Mouse (Mus musculus): ENCODE measurements around the gene Smc3.
A peak's percentile ranks its signal among the peaks of the same experiment; 100 is the strongest.
"Not testable (repeated sequence)": the region's sequence is repeated elsewhere in the genome, so short reads cannot be mapped to it uniquely, and the experiment has no call there.

The Smc3 gene

DNA sequence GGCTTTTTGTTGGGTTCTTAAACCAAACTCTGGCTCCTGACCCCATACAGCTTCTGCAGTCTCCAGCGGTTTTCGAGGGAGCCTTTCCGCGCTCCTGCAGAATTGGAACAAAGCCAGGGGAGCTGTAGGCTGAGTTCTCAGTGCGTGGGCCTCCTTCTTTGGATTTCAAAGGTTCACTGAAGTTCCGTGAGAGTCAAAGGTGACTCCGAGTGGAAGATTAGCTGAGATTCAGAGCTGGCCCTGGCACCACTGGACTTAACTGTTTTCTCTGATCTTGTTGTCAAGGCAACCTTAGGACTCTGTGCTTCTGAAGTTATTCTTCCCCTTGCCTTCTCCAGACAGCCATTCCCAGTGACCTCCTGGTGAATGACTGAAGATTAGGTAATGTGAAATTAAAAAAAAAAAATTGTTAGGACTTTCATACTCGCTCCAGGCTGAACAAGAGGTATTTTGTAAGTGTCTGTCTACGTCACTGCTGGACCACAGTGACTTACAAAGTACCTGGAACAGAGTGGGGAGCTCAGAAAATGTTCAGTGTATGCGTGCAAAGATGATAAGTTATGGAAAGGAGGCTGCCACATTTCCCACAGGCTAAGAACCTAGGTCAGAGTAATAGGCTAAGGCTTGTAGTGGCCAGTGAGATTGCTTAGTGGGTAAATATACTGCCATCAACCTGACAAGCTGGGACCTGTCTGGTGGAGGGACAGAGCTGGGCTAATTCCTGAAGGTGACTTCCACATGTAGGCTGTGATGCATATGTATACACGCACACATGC lies 23.0 kb upstream of the Smc3 start:
- peak; percentile 5 for DNase-seq

DNA sequence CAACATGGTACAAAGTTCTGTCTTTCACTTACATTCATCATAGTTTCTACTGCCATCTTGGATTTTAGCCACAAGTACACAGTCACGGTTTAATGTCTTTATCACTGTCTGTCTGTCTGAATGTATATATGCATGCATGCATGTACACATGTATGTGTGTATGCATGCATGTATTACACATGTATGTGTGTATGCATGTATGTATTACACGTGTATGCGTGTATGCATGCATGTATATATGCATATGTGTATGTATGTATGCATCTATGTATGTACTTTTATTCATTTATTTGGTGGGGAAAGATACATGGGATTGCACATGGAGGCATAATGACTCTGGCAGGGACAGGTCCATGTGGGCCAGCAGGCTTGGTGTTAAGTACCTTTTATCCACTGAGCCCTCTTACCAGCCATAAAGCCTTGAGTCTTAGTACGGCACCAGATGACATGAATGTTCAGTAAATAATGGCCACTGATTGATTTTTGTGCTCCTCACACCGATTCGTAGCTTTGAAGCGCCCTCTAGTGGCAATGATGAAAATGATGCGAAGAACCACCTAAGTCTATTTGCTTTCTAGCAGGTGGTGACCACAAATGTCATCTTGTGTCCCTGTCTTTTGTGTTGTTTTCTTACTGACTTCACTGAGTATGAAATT lies 21.5 kb upstream of the Smc3 start:
- DNase-seq = peak; percentile 73

DNA sequence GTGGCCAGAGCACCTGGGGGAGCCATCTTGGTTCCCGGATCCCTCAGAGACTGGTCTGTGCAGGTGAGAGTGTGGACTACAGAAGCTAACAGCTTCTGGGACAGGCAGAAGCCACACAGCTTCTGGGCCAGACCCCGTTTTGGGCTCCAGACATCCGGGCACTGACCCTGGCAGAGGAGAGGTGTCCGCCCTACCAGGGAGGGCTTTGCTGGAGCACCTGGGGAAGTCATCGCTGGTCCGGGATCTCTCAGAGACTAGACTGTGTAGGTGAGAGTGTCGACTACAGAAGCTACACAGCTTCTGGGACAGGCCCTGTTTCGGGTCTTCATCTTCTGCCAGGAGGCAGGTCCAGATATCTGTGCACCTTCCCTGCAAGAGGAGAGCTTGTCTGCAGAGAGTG lies 19.9 kb upstream of the Smc3 start:
- not testable (repeated sequence) for DNase-seq

DNA sequence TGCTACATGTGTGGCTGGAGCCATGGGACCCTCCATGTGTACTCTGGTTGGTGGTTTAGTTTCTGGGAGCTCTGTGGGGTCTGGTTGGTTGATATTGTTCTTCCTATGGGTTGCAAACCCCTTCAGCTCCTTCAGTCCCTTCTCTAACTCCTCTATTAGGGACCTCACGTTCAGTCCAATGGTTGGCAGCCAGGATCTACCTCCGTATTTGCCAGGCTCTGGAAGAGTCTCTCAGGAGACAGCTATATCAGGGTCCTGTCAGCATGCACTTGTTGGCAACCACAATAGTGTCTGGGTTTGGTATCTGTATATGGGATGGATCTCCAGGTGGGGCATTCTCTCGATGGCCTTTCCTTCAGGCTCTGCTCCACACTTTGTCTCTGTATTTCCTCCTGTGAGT lies 12.5 kb upstream of the Smc3 start:
- DNase-seq = not testable (repeated sequence)

DNA sequence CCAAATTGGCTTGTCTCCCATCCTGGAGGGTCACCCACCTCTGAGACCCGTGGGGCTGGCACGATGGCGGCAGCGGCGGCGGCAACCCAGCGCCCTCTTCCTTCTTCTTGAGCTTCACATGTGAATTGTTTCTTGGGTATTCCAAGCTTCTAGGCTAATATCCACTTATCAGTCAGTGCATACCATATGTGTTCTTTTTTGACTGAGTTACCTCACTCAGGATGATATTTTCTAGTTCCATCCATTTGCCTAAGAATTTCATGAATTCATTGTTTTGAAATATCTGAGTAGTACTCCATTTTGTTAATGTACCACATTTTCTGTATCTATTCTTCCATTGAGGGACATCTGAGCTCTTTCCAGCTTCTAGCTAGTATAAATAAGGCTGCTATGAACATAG lies 11.2 kb upstream of the Smc3 start, which contains the start of gene Nutf2-ps1:
Gene Nutf2-ps1 (minus strand): TSS at position 101 of the 400 bp plus-strand sequence.
- not testable (repeated sequence) for DNase-seq

DNA sequence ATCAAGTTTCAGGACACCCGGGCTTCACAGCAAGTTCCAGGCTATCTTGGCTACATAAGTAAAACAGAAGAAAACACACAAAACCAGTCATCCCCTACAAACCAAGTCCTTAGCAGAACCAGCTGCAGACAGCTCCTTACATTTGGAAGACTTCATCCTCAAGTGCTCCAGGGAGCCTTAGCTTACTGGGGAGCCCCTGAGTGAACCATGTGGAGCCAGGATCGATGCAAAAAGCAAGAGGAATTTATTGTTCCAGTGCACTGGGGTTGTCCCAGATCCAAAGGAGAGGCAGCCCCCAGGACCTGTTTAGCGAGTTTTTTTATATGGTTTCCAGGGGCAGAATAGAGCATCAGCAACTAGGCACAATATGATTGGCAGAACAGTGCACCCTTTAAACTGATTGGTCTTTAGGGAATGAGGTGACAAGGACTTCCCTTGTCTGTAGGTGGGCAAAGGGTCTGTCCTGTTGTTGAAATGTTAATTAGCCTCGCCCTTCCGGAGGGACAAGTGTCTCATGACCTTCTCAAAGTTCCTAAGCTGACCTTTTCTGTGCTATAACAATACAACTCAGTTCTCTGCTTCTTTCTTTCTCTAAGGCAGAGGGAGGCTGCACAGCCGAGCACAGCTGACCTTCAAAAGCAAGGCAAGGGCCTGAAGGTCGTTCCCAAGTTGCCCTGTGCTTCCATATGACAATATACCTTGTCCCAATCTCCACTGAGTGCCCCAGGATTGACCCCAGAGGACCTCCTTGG lies 3.3 kb upstream of the Smc3 start:
- no peak for DNase-seq

DNA sequence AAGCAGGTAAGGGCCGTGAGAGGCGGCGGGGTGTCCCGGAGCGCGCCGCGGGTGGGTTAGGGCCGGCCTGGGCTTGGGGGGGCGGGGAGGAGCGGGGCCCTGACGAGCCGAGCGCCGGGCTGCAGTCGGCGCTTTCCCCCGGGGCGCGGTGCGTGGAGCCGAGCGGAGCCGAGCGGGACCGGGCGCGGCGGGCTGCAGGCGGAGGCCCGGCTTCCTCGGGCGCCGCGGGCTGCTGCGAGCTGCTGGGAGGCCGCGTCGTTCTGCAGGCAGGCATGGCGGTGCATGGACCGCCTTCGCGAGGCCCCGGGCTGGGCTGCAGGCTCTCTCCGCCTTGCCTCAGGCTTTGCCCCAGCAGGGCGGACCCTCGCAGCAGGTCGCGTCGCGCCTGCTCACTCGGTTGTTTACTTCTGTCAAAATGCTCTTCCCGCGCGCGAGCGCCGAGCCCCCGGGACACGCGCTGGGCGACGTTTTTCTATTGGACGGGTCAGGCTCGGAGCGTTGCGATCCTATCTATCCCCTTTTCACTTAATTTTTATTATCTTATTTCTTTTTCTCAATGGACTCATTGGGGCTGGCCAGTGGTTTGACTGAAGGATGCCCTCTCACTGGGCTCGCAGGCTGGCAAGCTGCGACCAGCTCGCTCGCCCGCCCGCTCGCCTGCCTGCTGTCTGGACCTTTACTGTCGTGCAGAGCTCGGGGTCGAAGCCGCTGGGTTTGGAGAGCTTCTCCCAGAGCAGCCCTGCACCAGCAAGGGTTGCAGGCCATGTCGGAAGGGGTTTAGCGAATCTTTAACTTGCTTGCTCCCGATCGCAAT lies 558 bp downstream of the Smc3 start:
- peak; percentile 75 for DNase-seq

DNA sequence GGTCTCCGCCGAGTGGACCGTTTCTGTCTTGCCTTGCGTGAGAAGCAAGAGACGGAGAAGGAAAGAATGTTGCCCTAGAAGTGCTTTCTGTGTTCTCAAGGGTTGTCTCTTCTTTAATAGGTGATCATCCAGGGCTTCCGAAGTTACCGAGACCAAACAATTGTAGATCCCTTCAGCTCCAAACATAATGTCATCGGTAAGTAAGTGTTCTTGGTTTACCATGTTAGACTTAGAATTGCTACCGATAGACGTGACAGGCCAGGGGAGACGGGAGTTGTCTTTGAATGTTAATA lies 1.1 kb downstream of the Smc3 start:
- DNase-seq = no peak

DNA sequence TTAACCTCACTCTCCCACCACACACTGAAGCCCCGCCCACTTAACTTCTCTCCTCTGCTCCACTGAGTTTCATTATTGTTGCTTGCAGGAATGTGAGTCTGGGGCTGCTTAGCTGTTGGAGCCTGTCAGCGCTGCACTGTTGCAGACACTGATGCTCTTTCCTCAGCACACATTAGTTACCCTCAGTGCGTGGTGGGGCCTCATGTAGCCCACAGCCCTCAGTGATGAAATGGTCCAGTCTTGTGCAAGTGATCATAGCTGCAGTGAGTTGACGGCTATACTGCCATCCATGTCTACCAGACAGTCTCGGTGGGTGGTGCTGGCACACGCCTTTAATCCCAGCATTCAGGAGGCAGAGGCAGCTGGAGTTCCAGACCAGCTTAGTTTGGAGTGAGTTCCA lies 8.7 kb downstream of the Smc3 start:
- DNase-seq = no peak

DNA sequence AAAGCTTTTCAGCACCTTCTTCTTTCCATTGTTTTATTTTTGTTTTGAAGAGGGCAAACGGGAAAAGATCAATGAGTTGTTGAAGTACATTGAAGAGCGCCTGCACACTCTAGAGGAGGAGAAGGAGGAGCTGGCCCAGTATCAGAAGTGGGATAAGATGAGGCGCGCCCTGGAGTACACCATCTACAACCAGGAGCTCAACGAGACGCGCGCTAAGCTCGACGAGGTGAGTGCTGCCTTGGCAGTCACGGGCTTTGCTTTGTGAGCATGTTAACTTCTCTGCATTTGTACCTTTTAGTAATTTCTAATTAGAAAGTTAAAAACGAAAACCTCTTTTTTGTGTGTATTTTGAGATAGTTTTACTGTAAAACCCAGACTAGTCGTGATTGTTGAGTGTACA lies 21.5 kb downstream of the Smc3 start:
- DNase-seq = no peak

DNA sequence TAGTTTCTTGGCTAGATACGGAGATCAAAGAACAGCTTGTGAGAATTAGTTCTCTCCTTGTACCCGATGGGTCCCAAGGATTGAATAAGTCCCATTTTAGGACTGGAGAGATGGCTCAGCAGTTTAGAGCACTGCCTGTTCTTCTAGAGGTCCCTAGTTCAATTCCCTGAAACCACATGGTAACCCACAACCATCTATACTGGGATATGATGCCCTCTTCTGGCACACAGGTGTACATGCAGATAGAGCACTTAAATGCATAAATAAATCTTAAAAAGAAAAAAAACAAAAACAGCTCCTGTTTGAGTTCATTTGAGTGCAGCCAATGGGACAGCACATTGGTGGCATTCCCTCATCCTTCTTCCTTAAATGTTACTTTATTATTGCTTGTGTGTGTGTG lies 37.8 kb downstream of the Smc3 start:
- no peak for DNase-seq

DNA sequence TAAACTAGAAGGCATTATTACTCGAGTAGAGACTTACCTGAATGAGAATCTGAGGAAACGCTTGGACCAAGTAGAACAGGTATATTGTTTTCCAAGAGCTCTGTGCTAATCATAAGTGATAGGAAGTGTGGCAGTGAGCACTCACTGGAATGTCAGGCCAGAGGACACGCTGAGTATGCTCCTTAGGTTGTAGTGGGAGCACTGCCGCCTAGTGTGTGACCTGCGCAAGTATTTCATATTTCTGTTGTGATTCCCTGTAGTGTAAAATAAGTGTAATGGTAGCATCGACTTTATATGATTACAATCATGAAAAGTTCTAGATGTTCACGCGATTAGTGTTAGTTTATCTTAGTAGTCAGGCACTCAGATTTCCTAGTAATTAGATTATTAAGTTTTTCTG lies 38.5 kb downstream of the Smc3 start:
- no peak for DNase-seq

DNA sequence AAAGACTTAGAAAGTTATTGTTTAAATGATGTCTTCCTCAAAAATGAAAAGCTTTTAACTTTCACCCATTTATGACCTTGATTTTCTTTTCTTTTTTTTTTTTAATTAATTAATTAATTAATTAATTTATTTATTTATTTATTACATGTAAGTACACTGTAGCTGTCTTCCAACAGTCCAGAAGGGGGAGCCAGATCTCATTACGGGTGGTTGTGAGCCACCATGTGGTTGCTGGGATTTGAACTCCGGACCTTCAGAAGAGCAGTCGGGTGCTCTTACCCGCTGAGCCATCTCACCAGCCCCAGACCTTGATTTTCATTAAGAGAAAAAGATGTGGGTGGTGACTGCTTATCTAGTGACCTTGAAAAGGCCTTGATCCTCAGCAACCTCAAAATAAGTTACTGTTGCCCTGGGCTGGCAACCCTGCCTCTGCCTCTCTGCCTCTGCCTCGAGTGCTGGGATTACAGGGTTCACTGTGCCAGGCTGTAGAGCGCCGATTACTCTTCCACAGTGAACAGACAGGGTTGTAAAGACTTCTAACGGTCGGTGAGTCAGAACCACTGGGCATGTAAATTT lies 43.9 kb downstream of the Smc3 start:
- DNase-seq = no peak

DNA sequence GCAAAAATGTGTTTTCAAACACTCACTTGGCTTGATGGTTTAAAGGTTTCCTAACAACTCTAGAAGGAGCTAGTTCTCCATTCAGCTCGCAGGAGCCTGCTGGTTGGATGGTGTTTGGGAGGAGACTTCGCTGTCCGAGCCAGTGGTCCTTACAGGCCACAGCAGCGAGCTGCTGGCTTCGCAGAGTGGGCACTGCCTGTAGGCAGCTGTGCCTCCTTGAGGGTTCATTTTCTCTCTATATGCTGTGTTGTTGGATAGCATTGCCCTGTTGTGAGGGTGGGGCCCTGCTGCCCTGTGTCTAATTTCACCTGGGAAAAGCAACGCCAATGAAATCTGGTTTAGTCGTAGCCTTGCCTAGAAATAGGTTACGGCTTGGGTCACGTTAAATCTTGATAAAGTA lies 47.1 kb downstream of the Smc3 start:
- no peak for DNase-seq

DNA sequence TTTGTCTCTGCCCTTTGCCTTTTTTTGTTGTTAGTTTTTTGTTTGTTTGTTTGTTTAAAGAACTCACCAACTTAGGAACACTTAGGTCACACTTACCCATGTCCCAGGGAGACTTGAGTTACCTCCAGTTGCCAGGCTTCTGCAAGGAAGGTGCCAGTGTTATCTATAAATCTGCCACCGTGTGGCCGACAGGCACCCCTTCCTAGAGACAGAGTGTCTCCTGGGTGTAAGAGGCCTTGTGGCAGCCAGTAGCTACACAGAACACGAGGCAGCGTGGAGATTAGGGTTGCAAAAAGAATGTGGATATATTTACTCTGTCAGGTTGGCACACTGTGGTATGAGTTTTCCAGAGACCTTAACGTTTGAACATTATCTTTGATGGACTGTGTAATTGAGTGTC lies 47.9 kb downstream of the Smc3 start:
- no peak for DNase-seq

DNA sequence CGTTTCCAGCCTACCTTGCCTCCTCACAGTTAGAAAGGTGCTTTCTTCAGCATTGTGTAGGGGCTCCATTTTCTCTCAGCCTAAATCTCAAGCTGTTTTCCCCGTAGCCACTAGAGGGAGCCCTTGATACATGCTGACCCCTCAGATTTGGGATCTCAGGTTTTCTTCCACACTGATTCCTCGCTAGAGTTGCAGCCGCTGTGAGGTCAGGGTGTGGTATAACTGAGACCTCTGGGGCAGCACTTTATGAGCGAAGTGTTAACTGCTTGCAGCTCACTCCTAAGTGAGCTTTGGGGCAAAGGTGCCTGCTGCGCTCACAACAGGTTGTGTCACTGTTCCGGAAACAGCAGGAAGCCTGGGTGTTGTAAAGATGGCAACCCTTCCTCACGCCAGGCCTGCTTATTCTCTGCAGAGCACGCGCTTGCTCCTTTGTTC lies 48.6 kb downstream of the Smc3 start:
- DNase-seq = peak; percentile 73

DNA sequence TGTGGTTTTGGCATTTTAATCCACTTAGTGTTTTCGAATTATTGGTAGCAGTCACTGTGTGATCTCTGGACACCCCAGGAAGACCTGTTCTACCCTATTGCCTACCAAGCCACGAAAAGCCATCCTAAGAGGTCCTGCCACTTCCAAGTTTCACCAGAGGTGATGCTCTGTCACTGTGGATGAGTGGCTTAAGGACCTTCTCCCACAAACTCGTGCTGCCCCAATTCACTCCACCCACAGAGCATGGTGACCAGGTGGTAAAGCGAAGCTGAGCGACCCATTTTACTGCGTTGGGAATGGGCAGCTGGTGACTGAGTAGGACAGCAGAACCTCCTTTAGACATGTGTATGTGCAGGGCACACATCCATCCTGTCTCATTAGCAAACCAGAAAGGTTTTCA lies 49.2 kb downstream of the Smc3 start:
- no peak for DNase-seq

DNA sequence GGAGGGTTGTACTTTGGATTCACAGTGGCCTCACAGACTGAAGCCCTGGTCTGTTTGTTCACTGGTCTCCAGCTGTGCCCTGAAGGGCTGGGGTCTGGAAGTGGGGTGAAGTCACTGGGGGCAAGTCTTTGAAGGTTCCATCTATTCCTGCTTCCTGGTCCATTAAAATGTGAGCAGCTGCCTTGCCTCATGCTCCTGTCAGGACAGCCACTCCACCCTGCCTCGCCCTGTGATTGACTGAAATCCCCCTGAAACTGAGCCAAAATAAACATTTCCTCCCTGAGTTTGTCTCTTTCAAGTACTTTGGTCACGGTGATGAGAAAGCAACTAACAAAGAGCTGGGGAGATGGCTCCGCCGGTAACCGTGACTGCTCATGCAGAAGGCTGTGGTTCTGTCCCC lies 49.6 kb downstream of the Smc3 start:
- DNase-seq = no peak

DNA sequence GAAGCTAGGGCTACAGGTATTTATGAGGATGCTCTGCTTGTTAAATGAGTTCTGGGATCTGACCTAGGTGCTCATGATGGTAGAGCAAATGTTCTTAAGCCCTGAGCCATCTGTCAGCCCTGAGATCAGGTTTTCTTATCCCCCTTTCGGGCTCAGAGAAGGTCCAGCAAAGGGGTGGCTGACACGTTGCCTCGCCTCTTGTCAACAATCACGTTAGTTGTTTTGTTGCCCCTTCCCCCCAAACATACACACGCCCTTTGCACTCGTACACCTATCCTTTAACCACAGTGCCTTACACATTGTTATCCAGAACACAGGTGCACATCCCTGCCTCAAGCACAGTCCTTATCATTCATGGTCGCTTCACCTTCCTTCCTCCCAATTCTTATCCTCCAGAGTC lies 50.7 kb downstream of the Smc3 start:
- DNase-seq = no peak

DNA sequence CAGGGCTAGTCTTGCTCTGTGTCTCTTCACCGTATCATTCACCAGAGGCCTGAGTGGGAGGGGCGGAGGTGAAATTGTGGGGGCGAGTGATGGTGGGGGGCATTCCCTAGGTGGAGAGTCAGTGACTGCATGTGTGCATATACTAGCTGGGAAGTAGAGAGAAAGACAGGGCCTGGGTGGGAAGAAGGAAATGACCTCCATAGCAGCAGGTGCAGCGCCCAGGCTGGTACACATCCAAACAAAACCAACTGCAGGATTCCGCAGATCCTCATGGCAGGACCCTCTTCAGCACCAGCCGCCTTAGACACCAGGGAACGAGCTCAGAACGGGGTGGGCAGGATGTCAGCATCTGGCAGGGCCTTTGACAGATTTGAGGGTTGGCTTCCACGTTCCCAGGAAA lies 52.1 kb downstream of the Smc3 start:
- no peak for DNase-seq

DNA sequence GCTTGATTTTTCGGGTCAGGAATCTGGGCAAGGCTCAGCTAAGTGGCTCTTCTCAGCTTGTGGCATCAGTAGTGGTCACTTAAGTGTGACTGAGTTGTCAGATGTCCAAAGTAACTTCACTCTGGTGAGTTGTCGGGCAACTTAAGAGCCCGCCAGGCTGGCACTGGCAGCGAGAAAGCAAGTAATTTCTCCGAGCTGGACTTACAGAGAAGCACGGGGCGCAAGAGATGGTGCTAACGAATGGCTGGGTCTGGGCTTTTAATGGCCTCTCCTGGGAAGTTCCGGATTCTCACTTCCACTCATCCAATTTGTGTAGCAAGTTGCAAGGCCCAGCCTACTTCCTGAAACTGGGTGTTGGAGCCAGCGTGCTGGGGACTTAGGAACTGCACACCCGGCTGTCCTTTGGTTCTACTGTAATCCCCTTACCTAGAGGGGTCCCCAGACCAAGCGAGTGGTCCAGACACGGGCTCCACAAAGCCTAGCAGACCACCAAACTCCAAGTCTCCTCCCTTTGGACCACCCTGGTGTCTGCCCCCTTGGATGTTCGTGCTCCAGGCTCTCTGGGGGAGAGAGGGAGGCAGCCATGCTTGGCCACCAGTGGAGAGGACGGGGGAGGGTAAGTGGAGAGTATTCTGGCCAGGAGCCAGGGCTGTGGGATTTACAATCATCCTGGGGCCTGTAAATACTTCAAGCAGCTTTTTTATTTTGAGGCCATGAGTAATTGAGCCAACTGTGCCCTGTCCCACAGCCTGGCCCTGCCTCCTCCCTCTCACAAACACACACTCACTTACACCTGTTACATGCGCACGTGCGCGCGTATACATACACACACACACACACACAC lies 53.6 kb downstream of the Smc3 start:
- DNase-seq = no peak

DNA sequence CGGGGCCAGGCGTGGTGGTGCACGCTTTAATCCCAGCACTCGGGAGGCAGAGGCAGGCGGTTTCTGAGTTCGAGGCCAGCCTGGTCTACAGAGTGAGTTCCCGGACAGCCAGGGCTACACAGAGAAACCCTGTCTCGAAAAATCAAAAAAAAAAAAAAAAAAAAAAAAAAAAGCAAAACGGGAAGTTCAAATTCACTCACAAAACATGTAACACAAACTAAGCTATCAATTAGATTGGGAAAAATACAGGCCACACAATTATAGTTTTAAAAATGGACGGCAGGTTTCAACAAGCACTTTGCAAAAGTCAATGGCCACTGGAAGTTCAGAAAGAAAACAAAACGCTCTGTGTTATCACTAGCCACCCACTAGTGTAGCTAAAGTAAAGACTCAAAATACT lies 56.2 kb downstream of the Smc3 start:
- not testable (repeated sequence) for DNase-seq

All from thymus, postnatal 4 days (tissue).